Mouse (Mus musculus) neural tube, embryonic 12.5 days (tissue): Measurements from ENCODE around the gene Uap1. TPM values are rescaled to one million over a fixed set of nuclear protein-coding genes. Genes with fewer than 3 reads are reported as not detected.
"Not testable (repeated sequence)": the region's sequence is repeated elsewhere in the genome, so short reads cannot be mapped to it uniquely, and the experiment has no call there.

Experiments used
- ATAC-seq: fragments of 200-750 bp; cut with Nextera tagmentation; 2 replicates; pipeline ENCODE4 v1.8.0; 2017; ENCODE audit warnings: low read depth, mild to moderate bottlenecking, moderate TSS enrichment, moderate library complexity; ENCODE audit not compliant: low FRiP score
- H3K27ac ChIP-seq: fragments of 300-500 bp; sonication (generic); 2 replicates; pipeline ENCODE4 v1.5.1; 2016
- H3K27me3 ChIP-seq: fragments of 300-500 bp; sonication (generic); replicated peaks from 2 replicates; pipeline ENCODE4 v1.6.1; 2016; ENCODE audit warnings: mild to moderate bottlenecking
- H3K36me3 ChIP-seq: fragments of 300-500 bp; sonication (generic); 2 replicates; pipeline ENCODE4 v1.6.1; 2016; ENCODE audit warnings: mild to moderate bottlenecking
- H3K4me1 ChIP-seq: fragments of 300-500 bp; sonication (generic); 2 replicates; pipeline ENCODE4 v1.6.1; 2016
- H3K4me2 ChIP-seq: fragments of 300-500 bp; sonication (generic); replicated peaks from 2 replicates; pipeline ENCODE4 v1.6.1; 2016; ENCODE audit warnings: mild to moderate bottlenecking
- H3K4me3 ChIP-seq: fragments of 300-500 bp; sonication (generic); 2 replicates; pipeline ENCODE4 v1.5.1; 2016
- H3K9ac ChIP-seq: fragments of 300-500 bp; sonication (generic); 2 replicates; pipeline ENCODE4 v1.6.1; 2016; ENCODE audit warnings: mild to moderate bottlenecking
- H3K9me3 ChIP-seq: fragments of 300-500 bp; sonication (generic); 2 replicates; pipeline ENCODE4 v1.6.1; 2016; ENCODE audit warnings: mild to moderate bottlenecking
- WGBS: fragments of 180-500 bp; shearing (Covaris S2); methylation state at CpG from one replicate; pipeline ENCODE4 v1.1.7; 2016; 5-methylcytosine and 5-hydroxymethylcytosine counted together
- polyA plus RNA-seq: library from polyadenylated mRNA; unstranded; fragments of >200 nt; fragmentation: Nextera tagmentation; extraction: Ambion mirVana; gene quantifications from 2 replicates; pipeline ENCODE4 v1.2.1, GENCODE M21; 2016

Gene Uap1
- polyA plus RNA-seq, 1 experiment from 2014 or later, result 69.8 TPM

GRCm38 (mm10) chr1:170102814-170103213 is 71.9 kb downstream of the Uap1 start:
- not testable (repeated sequence) for H3K9me3 ChIP-seq, ATAC-seq
- 90% methylated on average over 6 of the region's 6 CpGs for WGBS

More at GRCm38 (mm10) chr1:170102814-170103213, 71.9 kb downstream of the Uap1 start:
- not testable (repeated sequence) for H3K4me3 ChIP-seq, H3K4me1 ChIP-seq, H3K4me2 ChIP-seq, H3K27ac ChIP-seq, H3K9ac ChIP-seq, H3K27me3 ChIP-seq, H3K36me3 ChIP-seq

Other genes starting within 250 kb of the Uap1 start
- gene Ccdc190, start 246.3 kb downstream of the Uap1 start, polyA plus RNA-seq, result 0.74 and 0.92 TPM in 2 replicates
- gene Hsd17b7, start 205.7 kb downstream of the Uap1 start, polyA plus RNA-seq, result 27.9 and 29.0 TPM in 2 replicates
- 25.8 and 27.3 TPM in 2 replicates for gene Ddr2, start 64.2 kb downstream of the Uap1 start, polyA plus RNA-seq
- 12.5 and 15.0 TPM in 2 replicates for gene Uhmk1, start 40.4 kb upstream of the Uap1 start, polyA plus RNA-seq
- gene Sh2d1b2, start 57.8 kb upstream of the Uap1 start, polyA plus RNA-seq, result not detected in 2 replicates
- gene Sh2d1b1, start 102.4 kb upstream of the Uap1 start, polyA plus RNA-seq, result 0.11 TPM in 1 of 2 replicates, not detected in the other
- gene Gm7694, start 131.4 kb upstream of the Uap1 start, polyA plus RNA-seq, result 3.9 and 4.1 TPM in 2 replicates
- 2.0 and 2.2 TPM in 2 replicates for gene Spata46, start 133.8 kb upstream of the Uap1 start, polyA plus RNA-seq